Mouse (Mus musculus) erythroblast, embryonic 14.5 days (primary cell): ENCODE results near the gene Gdf1.

Experiments used
- GATA1 ChIP-seq: IDR thresholded peaks from 2 replicates; pipeline ENCODE4 v1.6.1; 2012; ENCODE audit warnings: low read length, inconsistent platforms, mixed read lengths
- TAL1 ChIP-seq: IDR thresholded peaks from 3 replicates; pipeline ENCODE4 v1.6.1; 2012; ENCODE audit warnings: low read length, inconsistent platforms, mixed read lengths

- TF ChIP-seq GATA1 = no peak
- no peak for TF ChIP-seq TAL1
These were observed 5.9 kb upstream of the Gdf1 start for GRCm38 (mm10) chr8:70323716-70324115.
